Mouse (Mus musculus) heart, postnatal 0 days (tissue): ENCODE results near the gene Atxn2.

ENCODE experiments used
- CTCF ChIP-seq: IDR thresholded peaks from 2 replicates; pipeline ENCODE4 v1.5.1; 2016; ENCODE audit warnings: antibody characterized with exemption, control low read depth, low read depth
- EP300 ChIP-seq: IDR thresholded peaks from 2 replicates; pipeline ENCODE4 v1.6.1; 2016; ENCODE audit warnings: antibody characterized with exemption, low read depth

- TF ChIP-seq EP300 (no peak), CTCF (no peak)
Measured at GRCm38 (mm10) chr5:121831002-121831601, 120.0 kb downstream of the Atxn2 start.
